Mouse (Mus musculus): ENCODE data around the gene Mrpl51.
"Not testable (repeated sequence)": the region's sequence is repeated elsewhere in the genome, so short reads cannot be mapped to it uniquely, and the experiment has no call there.

The Mrpl51 gene

DNA sequence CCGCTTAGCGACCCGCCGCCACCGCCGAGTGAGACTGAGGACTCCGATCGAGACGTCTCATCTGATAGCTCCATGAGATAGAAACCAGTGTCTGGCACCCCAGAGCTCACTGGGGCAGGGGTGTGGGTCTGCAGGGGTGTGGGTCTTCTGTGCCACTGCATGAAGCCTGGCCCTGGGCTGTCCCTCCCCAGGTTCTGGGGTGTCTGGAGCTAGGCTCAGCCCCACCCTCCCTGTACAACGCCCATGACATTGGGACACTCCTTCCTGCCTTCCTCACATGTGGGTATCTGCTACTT lies 31.1 kb upstream of the Mrpl51 start:
- no peak for DNase-seq (ENCODE audit: low spot score)

DNA sequence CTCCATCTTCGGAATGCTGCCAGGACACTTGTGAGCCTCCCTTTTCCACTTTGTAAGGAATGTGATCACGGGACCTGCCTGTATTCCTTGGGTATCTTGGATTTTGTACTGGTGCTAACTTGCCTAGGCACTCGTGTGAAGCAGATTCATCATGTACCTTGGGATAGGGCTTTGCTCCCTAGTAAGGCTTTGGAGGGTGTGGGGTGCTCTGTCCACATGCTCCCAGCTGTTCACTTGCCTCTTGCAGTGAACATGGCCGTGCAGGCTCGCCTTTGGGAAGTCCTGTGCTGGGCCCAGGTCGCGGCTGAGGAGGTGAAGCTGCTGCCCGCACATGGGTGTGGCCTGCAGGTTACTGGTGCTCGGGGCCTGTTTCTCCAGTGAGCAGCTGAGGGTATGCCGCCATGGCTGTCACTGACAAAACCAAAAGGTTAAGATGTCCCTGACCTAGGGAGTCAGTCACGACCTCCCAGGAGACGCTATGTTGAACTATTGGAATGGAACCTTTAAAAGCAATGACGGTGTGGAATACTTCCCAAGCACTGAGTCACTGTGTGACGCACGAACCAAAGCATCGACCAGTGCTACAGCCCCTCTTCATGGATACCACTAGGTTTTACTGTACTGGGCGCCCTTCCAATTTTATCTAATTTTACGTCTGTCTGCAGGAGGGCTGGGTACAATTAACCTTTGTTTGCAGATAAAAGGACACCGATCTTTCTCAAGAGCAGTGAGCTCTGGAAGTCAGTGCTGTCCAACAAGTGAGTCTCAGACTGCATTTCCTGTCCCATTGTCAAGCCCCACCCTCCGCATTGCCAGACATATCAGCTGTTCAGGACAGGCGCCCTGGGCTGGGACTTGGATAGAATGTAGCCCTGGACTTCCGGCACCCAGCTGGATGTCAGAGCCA lies 30.5 kb upstream of the Mrpl51 start:
- DNase-seq (ENCODE audit: low spot score), result peak; percentile 85

DNA sequence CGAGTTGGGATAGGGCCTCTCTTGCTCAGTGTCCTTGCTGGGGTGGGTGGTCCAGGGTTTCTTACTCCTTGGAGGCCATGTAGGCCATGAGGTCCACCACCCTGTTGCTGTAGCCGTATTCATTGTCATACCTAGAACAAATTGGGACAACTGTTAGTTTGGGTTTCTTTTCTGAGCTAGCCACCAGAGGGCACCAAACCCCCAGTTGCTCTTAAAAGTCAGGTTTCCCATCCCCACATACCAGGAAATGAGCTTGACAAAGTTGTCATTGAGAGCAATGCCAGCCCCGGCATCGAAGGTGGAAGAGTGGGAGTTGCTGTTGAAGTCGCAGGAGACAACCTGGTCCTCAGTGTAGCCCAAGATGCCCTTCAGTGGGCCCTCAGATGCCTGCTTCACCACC lies 29.6 kb upstream of the Mrpl51 start:
- DNase-seq (ENCODE audit: low spot score), result peak; percentile 58

DNA sequence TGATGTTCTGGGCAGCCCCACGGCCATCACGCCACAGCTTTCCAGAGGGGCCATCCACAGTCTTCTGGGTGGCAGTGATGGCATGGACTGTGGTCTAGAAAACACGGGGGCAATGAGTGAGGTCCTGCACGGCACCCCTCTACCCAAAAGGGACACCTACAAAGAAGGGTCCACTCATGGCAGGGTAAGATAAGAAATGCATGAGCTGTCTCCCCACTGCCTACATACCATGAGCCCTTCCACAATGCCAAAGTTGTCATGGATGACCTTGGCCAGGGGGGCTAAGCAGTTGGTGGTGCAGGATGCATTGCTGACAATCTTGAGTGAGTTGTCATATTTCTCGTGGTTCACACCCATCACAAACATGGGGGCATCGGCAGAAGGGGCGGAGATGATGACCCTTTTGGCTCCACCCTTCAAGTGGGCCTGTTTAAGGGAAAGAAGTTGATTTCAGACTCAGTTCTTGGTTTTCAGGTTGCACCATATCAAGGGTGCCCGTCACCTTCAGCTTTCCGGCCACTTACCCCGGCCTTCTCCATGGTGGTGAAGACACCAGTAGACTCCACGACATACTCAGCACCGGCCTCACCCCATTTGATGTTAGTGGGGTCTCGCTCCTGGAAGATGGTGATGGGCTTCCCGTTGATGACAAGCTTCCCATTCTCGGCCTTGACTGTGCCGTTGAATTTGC lies 28.8 kb upstream of the Mrpl51 start:
- not testable (repeated sequence) for DNase-seq (ENCODE audit: low spot score)

DNA sequence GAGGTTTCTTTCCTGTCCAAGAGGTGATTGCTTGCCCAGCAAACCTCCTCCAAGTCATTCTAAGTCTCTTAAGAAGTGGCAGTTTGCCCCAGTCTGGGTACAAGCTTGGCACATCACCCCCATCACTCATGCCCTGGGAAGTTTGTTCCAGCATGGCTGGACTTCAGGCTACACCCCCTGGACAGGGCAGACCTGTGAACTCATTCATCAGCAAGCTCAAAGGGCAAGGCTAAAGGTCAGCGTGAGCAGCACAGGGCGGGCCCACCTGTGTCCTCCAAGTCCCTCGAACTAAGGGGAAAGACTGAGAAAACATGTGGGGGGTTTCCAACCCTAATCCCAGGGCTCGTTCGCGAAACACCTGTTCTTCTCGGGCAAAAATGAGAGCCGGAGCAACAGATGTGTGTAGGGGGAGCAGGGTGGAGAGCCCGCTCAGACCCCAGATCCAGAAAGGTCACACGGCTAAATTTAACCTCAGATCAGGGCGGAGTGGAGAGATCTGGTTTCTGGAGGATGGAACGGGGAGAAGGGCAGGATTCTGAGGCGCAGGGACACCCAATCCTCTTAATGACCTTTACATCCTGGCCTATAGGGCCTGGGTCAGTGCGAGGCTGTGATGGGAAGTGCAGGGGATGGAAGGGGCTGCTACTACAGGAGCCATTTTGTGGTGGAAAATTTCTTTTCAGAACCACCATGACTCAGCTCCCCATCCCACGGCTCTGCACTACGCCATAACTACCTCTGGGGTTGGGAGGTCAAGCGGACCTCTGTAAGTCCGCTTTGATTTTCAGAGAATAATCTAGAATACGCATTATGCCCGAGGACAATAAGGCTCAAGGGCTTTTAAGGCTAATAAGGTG lies 27.6 kb upstream of the Mrpl51 start:
- peak; percentile 80 for DNase-seq (ENCODE audit: low spot score)

DNA sequence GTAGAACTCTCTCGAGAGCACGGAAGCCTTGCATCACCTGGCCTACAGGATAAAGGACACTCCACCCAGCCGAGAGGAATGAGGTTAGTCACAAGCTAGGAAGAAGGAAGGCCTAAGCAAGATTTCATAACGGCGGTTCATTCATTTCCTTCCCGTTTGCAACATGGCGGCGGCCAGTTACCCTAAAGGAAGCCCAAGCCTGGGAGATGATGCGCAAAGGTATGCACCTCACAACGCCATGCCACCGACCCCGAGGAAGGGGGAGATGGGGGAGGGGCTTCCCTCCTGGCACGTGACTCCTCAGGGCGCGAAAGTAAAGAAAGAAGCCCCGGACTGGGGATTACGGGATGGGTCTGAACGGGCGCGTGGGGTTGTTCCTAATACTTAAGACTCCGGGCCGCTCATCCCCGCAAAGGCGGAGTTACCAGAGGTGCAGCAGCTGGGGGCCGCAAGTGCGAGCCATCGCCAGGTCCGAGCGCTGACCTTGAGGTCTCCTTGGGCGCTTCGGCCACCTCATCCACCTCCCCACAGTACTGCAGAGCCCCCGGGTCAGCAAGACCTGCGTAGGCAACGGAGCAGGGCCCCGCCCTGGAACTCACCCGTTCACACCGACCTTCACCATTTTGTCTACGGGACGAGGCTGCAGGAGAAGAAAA lies 26.8 kb upstream of the Mrpl51 start:
- peak; percentile 88 for DNase-seq (ENCODE audit: low spot score)

DNA sequence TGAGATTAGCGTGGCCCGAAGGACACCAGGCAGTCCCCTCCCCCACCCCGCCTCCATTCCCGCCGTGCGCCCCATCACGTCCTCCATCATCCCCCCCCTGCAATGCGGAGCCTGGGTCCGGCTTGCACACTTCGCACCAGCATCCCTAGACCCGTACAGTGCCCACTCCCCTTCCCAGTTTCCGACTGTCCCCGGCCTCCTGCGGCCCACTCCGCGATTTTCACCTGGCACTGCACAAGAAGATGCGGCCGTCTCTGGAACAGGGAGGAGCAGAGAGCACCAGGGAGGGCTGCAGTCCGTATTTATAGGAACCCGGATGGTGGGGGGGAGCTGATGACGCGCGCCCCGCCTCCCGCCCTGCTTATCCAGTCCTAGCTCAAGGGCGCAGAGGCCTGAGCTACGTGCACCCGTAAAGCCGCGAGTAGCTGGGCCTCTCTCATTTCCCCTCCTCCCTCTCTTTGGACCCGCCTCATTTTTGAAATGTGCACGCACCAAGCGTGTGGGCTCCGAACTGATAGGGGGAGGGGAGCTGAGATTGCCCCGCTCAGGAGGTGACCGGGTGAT lies 26.2 kb upstream of the Mrpl51 start:
- DNase-seq (ENCODE audit: low spot score), result peak; percentile 97

DNA sequence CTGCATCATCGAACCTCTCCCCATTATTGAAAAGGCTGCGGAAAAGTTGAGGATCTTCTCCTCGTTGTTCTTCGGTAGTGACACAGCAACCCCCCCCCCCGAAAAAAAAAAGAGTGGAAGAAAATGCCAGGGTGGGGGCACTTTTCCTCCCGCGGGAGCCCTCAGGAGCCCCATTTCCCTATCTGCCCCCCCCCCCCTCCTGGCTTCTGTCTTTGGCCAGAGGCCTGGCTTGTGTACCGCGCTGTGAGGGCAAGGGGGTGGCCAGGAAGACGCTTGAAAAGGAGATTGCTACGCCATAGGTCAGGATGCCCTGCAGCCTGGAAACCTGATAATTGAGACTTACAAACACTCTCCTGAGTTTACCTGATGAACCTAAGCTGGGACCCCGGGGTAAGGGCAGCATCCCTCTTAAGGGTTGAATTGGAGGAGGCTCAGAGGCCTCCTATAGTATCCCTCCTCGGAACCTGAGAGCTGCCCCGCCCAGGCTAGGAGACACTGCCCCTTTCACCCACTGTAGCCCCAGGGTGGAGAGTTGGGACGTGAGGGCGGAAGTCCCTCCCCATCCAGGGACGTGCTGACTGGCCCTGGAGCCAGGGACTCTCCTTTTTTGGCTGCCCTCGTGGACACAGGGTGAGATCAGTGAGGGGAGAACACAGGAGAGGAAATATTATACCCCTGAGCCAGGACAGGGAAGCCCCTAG lies 25.4 kb upstream of the Mrpl51 start, which contains the start of gene Gapdh:
Gene Gapdh (minus strand): TSS at position 417 of the 701 bp plus-strand sequence.
- peak; percentile 87 for DNase-seq (ENCODE audit: low spot score)

DNA sequence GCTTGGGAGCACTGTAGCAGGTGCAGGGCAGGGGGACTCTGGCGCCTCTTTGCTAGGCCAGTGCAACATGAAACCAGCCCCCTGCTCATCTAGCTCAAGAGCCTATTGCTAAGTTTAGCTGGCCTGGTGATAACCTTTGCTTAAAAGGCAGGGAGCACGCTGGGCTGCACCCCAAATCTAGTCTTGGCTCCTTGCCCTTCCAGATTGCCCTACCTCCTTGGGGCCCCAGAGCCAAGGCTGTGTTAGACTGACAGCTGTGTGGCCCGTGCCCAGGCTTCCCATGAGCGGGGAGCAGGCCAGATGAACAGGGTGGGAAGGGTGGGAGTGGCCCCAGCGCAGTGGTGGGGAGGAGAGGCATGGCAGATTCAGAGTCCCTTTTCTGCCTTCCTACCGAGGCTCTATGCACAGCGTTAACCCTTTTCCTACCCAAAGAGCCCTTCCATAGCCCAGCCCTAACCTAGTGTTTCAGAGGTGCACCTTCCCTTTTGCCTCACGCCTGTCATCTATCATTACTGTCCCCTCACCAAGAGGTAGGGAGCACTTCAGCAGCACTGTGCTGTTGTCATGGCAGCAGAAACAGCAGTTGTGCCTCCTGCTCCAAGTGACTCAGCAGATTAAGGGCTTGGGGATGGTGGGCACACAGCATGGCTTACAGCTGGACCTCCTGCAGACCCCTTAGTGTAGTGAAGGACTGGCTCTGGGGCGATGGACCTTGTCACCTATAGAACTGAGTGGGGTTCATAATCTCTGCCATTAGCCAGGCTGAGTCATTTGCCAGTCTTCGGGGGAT lies 24.5 kb upstream of the Mrpl51 start:
- DNase-seq (ENCODE audit: low spot score), result peak; percentile 52

DNA sequence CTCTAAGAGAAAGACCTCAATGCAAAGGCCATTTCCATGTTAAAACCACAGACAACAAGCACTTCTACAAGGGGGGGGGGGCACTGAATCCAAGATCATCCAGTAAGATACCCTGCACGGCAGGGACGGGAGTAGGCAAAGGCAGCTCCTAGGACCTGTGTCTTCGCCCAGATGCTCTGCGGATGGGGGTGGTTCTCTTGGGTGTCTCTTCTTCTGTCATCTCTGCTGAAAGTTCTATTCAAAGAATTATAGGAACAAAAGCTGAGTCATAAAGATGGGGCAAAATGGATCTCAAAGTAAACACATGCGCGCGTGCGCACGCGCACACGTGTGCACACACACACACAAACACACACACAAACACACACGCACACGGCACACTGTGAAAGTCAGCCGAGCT lies 23.5 kb upstream of the Mrpl51 start:
- DNase-seq (ENCODE audit: low spot score), result no peak

DNA sequence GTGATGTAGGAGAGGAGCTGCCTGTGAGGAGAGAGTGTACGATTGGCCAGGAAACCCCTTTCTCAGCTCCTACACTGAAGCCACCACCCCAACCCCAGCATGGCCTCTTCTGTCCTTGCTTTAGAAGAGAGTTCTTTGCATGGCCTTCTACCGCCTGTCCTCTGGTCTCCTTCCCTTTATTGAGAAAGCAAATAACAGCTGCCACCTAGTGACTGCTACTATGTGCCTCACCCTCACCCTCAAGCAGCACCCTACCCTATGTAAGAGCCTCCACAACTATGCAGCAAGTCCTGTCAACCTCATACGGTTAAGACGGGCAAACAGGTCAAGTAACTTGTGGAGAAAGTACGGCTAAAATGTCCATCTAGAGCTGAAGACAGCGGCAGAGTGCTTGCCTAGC lies 21.4 kb upstream of the Mrpl51 start:
- DNase-seq (ENCODE audit: low spot score), result no peak

DNA sequence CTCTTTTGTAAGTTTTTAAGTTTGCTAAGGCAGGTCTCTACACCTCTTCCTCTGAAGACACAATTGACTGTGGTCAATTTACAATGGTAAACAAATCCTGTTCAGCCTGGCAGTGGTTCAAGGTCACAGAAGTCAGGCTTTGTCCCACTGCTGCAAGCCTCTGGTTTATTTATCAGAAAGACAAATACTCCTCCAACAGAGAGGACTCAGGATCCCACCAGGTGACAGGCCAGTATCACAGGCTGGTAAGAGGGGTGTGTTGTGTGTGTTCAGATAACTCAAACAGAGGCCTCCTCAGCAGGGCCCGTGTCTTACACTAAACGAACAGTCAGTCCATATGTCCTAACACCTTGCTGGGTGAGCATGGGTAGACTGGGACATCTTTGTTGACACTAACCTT lies 19.1 kb upstream of the Mrpl51 start:
- peak; percentile 20 for DNase-seq (ENCODE audit: low spot score)

DNA sequence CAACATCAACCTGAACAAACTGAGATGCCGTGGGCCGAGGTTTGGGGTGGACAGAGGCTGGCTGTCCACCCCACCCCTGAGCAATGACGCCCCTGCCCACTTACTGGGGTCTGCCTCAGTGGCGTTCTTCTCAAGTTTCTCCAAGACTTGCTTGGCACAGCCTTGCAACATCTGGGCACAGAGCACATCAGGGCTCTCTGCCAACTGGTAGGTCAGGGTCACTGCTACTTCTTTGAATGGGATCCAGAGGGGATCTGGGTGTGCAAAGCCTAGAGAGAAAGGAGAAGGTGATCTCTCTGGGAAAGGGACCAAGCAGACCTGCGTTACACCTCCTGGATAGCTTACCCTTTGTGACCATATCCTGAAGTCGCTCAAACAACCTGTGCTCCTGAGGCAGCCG lies 18.3 kb upstream of the Mrpl51 start:
- no peak for DNase-seq (ENCODE audit: low spot score)

DNA sequence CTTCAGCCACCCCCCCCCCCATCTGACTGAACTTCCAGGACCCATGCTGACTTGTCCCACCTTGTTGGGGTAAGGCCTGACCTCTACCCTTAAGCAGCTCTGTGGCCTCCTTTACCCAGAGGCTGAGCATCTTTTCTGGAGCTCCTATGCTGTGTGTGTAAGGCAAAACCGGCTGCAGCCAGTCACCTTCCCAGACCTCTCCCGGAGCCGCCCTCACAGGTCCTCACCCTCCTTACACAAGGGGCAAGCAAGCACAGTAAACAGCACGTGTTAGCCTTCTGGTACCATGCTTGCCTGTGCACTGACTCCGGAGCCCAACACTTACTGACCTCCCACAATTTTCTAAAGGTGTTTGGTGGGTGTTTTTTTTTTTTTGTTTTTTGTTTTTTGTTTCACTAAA lies 16.1 kb upstream of the Mrpl51 start:
- DNase-seq (ENCODE audit: low spot score), result no peak

DNA sequence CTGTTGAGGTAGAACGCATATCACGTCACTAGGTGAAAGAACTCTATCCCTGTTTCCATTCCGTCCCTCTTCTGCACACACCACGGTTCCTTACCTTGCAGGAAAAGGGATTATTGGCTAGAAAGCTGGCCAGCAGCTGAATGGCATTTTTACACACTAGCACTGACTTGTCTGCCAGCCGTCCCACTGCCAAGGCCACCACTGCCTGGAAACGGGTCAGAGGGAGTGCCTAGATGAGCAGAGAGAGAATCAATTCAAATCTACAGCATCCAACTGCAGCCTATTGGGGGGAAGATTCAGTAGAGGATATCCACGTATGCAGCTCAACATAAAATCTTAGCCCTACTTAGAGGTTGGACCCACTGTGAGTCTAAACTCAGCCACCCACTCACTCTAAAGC lies 12.0 kb upstream of the Mrpl51 start:
- DNase-seq (ENCODE audit: low spot score), result no peak

DNA sequence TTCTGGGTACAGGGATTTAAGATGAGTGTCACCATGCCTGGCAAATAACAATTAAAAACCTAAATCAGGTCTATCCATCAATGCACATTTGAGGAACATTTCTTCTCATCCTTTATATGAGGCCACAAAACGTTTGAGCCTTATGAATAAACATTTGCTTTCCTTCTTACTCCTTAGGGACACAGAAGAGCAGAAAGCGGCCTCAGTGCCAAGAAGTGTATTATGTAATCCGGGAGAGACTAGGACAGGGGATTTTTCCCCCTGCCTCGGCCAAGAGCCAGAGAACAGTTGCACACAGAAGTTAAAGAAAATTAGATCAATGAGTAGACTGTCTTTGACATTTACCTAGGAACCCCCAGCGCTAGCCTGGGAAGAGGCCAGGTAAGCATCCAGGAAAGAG lies 9.5 kb upstream of the Mrpl51 start:
- DNase-seq (ENCODE audit: low spot score), result no peak

DNA sequence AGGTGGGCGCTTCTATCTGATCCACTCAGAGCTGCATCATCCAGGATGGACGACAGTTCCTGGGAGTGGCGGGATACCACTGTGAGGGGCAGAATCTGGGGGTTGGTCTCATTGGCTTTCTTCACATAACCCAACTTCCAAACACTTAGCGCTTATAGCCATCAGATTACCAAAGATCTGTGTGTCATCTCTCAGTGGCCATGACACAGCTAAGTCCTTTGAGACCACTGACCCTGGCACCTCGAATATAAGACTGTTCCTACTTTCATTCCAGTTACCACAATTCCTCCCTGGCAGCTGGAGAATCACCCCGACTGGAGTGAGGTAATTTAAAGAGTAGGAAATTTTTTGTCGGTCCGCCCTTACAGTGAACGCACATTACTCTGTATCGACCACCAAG lies 5.4 kb upstream of the Mrpl51 start:
- DNase-seq (ENCODE audit: low spot score), result no peak

DNA sequence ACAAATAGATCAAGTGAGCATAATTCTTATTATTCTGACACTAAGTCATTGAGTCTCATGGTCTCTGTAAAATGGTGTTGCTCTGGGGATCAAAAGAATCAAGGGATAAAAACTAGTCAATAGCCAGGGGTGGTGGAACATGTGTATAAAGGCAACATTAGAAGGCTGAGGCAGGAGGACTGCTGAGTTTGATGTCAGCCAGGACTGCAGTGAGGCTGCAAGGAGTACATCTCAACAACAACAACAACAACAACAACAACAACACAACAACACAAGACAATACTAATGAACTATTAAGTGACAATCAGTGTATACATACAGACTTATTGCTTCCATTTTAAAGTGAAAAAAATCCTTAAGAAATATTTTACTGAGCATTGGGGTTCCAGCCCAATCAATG lies 785 bp upstream of the Mrpl51 start:
- no peak for DNase-seq (ENCODE audit: low spot score)

DNA sequence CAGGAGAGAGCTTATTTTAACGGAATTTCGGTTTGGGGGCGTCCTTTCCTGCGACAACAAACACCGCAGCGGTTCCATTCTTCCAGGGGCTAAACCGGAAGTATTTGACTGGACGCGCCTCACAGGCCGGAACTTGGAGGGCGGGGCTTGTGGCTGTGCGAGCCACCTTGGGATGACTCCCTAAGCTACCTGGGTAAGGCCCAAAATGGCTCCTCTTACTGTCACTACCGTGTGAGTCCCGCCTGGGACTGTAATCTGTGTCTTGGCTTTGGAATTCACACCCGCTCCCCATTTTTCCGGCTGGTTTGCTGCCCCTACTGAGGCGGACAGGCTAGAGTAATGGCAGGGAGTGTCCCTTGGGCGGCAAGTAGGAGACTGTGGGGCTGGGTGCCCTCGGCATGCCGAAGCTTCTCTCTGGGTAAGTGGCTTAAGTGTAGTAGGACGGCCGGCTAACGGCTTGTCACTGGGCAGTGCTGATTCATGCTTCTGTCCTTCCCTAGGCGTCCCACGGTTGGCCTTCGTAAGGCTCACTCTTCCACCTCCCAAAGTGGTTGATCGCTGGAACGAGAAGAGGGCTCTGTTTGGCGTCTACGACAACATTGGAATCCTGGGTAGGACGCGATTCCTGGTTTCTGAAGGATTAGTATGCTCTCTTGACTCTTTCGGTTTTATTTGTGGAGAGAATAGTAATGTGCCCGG lies 564 bp downstream of the Mrpl51 start:
- peak; percentile 96 for DNase-seq (ENCODE audit: low spot score)

DNA sequence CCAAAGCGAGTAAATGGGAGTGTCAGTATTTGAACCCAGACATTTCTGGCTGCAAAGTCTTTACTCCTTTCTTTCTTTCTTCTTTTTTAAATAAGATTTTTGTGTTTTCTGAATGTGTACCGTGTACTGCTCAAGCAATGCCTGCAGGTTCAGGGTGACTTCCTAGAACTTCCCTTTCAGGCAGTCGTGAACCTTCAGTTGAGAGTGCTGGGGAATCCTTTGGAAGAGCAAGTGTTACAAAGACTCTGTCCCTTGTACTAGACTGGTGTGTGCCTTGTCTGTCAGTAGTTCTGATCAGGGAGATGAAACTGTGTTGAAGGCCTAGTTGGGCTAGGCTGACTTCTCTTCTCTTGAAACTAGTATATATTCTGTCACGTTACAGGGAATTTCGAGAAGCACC lies 1.2 kb downstream of the Mrpl51 start:
- no peak for DNase-seq (ENCODE audit: low spot score)
